Mouse (Mus musculus) forebrain, embryonic 14.5 days (tissue): ENCODE measurements around the gene Osr1. TPM values are rescaled to one million over a fixed set of nuclear protein-coding genes. Genes with fewer than 3 reads are reported as not detected.
A peak's percentile ranks its signal among the peaks of the same experiment; 100 is the strongest.

Source experiments
- ATAC-seq: fragments of 200-750 bp; cut with Nextera tagmentation; 2 replicates; pipeline ENCODE4 v1.8.0; 2017; ENCODE audit warnings: mild to moderate bottlenecking, moderate library complexity
- DNase-seq: peaks from one replicate; pipeline ENCODE4 v3.0.0-alpha.2; 2015; ENCODE audit warnings: low spot score
- H3K27ac ChIP-seq: fragments of 300-500 bp; sonication (generic); 2 replicates; pipeline ENCODE4 v1.5.1; 2014; ENCODE audit warnings: low read depth, mild to moderate bottlenecking, control low read depth, low read length, moderate library complexity
- H3K27me3 ChIP-seq: fragments of 300-500 bp; sonication (generic); replicated peaks from 2 replicates; pipeline ENCODE4 v1.6.1; 2014; ENCODE audit warnings: low read length, control low read depth, mixed read lengths; ENCODE audit not compliant: control insufficient read depth, insufficient read depth
- H3K36me3 ChIP-seq: fragments of 300-500 bp; sonication (generic); 2 replicates; pipeline ENCODE4 v1.6.1; 2014; ENCODE audit warnings: low read length, control low read depth; ENCODE audit not compliant: control insufficient read depth, insufficient read depth
- H3K4me1 ChIP-seq: fragments of 300-500 bp; sonication (generic); 2 replicates; pipeline ENCODE4 v1.6.1; 2014; ENCODE audit warnings: antibody characterized with exemption, low read length, control low read depth; ENCODE audit not compliant: control insufficient read depth, insufficient read depth
- H3K4me2 ChIP-seq: fragments of 300-500 bp; sonication (generic); 2 replicates; pipeline ENCODE4 v1.6.1; 2014; ENCODE audit warnings: mild to moderate bottlenecking, control low read depth, low read length
- H3K4me3 ChIP-seq: fragments of 300-500 bp; sonication (generic); 2 replicates; pipeline ENCODE4 v1.5.1; 2014; ENCODE audit warnings: low read depth, low read length, control low read depth
- H3K9ac ChIP-seq: fragments of 300-500 bp; sonication (generic); 2 replicates; pipeline ENCODE4 v1.6.1; 2014; ENCODE audit warnings: mild to moderate bottlenecking, low read length, control low read depth, moderate library complexity
- H3K9me3 ChIP-seq: fragments of 300-500 bp; sonication (generic); replicated peaks from 2 replicates; pipeline ENCODE4 v1.6.1; 2016; ENCODE audit warnings: low read length, control low read depth, mixed read lengths; ENCODE audit not compliant: control insufficient read depth
- WGBS: fragments of 180-500 bp; shearing (Covaris S2); extraction: QIAGEN DNeasy Blood & Tissue Kit; methylation state at CpG from one replicate; pipeline ENCODE4 v1.1.7; 2014; 5-methylcytosine and 5-hydroxymethylcytosine counted together
- polyA plus RNA-seq: library from polyadenylated mRNA; unstranded; fragments of >200 nt; fragmentation: Nextera tagmentation; extraction: Ambion mirVana; gene quantifications from 2 replicates; pipeline ENCODE4 v1.2.1, GENCODE M21; 2014

Gene Osr1
- polyA plus RNA-seq, 1 experiment from 2014 or later = 5.4 TPM

DNA sequence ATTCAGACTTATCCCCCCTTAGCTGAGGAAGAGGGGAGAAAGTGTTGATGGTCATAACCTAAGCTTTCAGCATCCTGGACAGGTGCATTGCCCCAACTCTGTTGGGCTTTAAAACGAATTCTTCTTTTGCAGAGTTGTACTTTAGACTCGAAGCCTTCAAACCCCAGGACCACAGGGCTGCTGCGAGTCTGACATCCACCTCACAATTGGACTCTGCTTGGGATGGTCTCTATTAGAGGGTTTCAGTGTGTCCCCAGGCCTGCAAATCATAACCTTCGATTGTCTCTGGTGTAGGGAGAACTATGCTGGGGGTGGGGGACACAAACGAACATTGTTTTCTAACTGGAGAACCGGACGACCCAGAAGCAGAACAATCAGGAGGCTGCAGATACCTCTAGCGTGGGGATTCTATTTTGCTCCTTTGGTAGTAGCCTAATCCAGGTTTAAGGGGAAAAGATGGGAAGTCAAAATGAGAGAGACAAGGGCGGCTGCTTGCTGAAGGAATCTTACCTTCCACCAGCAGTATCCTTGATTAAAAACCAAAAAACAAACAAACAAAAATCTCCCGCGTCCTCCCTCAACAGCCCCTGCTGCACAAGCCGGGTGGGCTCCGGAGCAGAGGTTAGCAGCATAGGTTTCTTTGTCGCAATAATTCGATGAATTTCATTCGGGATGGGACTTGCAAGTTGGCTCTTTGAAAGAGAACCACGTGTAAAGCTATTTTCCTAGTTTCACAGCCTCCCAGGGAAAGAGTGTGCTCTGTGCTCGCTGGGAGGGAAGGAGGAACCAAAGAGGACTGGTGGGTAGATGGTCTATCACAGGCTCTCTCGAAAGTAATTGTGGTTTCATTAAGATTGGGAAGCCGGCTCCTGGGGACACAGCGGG is 5.5 kb downstream of the Osr1 start:
- no peak for DNase-seq

GRCm38 (mm10) chr12:9576043-9576538 is 6.2 kb downstream of the Osr1 start:
- Histone ChIP-seq H3K27ac (no peak overlapping the region), H3K4me3 (no peak overlapping the region), H3K27me3 (peaks cover 90% of the 10 kb centered on the region), H3K4me2 (no peak overlapping the region), H3K9ac (no peak overlapping the region), H3K36me3 (no peaks in the 10 kb centered on the region), H3K4me1 (0 out of 2 replicates have a peak, but pooled peaks cover 4% of the 10 kb centered on the region), H3K9me3 (no peaks in the 10 kb centered on the region)
- 0% methylated on average over 18 of the region's 18 CpGs for WGBS
- no peak for DNase-seq
- no peak for ATAC-seq

More for the DNA sequence above, 5.5 kb downstream of the Osr1 start:
- ATAC-seq = no peak
- under 1% methylated on average over 21 of the region's 21 CpGs for WGBS
- Histone ChIP-seq H3K9ac (no peak overlapping the region), H3K27ac (no peak overlapping the region), H3K4me3 (peak overlapping the region; percentile 22), H3K9me3 (no peaks in the 10 kb centered on the region), H3K27me3 (peaks cover 89% of the 10 kb centered on the region), H3K36me3 (no peaks in the 10 kb centered on the region), H3K4me2 (no peak overlapping the region), H3K4me1 (0 out of 2 replicates have a peak, but pooled peaks cover 4% of the 10 kb centered on the region)

DNA sequence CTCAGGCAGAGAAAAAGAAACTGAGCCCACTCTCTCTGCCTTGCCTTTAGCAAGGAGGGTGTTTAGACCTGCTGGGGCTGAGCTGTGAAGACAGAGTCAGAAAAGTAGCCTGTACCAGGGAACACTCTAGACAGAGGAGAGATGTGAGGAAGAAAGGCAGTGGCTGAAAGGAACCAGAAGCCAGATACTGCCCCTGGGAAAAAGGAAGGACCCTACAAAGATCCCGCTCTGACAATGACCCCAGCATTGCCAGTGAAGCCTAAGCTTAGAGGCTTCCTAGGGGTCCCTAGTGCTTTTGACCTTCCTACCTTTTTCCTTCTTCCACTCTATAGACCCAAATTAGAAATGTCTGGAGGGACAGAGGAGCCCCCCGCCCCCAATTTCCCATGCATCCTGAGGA is 7.7 kb downstream of the Osr1 start:
- no peak for ATAC-seq
- Histone ChIP-seq H3K4me3 (no peak overlapping the region), H3K27me3 (peaks cover 89% of the 10 kb centered on the region), H3K4me1 (0 out of 2 replicates have a peak, but pooled peaks cover 4% of the 10 kb centered on the region), H3K36me3 (no peaks in the 10 kb centered on the region), H3K27ac (no peak overlapping the region), H3K9ac (no peak overlapping the region), H3K9me3 (no peaks in the 10 kb centered on the region), H3K4me2 (no peak overlapping the region)
- no peak for DNase-seq
- WGBS = 4% methylated on average over 2 of the region's 2 CpGs

DNA sequence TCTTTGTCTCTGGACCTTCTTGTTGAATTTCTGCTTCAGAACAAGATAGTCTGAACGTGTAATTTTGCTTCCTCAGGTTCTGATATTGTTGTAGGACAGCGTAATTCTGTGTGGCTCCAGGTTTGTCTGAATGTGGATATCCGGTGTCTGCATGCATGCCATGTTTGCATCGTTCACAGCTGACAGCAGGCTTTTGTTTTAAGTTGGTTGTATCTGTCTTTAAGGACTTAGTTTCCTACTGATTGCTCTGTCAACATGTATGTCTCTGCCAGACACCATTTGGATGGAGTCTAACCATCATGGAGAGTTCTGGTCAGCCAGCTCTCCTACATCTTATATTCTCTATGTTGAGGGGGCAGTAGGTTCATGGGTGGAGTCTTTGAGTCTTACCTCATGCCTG is 8.7 kb downstream of the Osr1 start:
- no peak for ATAC-seq
- 8% methylated on average over 4 of the region's 4 CpGs for WGBS
- no peak for DNase-seq
- no peak overlapping the region for H3K9ac ChIP-seq
- H3K36me3 ChIP-seq = no peaks in the 10 kb centered on the region
- H3K4me1 ChIP-seq = 0 out of 2 replicates have a peak, but pooled peaks cover 4% of the 10 kb centered on the region
- H3K27me3 ChIP-seq = peaks cover 89% of the 10 kb centered on the region
- H3K4me3 ChIP-seq = no peak overlapping the region
- H3K9me3 ChIP-seq = no peaks in the 10 kb centered on the region
- H3K4me2 ChIP-seq = no peak overlapping the region
- no peak overlapping the region for H3K27ac ChIP-seq

- Histone ChIP-seq H3K4me1 (peaks cover 2% of the 10 kb centered on the region; the same call in 1 of the 2 replicates), H3K27me3 (peaks cover 91% of the 10 kb centered on the region), H3K36me3 (no peaks in the 10 kb centered on the region), H3K9ac (no peak overlapping the region), H3K9me3 (no peaks in the 10 kb centered on the region), H3K4me2 (no peak overlapping the region), H3K4me3 (no peak overlapping the region), H3K27ac (no peak overlapping the region)
- under 1% methylated on average over 31 of the region's 31 CpGs for whole genome bisulfite sequencing
- DNase-seq (no peak), ATAC-seq (no peak)
Observed at GRCm38 (mm10) chr12:9579301-9580030, 9.6 kb downstream of the Osr1 start.

DNA sequence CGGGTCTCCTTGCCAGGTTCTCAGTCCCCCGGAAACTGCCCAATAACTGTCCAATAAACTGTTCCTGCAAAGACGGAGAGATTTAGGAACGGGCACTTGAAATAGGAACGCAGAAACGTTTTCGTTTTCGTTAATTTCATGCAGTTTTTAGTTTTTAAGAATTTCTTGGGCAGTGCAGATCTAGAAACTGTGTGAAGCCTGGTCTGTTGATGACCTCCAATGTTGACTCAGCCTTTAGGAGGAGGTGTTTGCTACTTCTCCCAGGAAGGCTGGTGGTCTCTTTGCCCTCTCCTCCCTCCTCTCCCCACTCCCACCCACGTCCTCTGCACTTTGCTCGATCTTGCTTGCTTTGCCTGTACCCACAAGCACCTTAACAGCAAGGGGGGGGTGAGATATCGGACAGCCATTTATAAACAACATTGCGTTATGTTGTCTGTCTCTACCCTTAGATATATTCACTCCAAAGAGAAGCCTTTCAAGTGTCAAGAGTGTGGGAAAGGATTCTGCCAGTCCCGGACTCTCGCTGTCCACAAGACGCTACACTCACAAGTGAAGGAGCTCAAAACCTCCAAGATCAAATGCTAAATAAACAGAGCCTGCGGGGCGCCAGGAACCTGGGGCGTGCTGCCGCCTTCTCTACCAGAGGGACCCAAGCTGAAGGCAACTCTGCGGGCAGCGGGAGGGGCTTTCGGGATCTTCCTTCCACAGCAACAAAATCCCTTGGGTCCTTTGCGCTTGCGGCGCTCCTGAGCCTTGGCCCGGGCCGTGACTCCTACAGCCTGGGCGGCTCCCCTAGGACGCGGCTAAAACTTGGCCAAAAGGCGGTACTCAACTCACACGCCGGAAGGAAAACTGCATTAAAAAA is 10.4 kb downstream of the Osr1 start:
- H3K9ac ChIP-seq = no peak overlapping the region
- DNase-seq = no peak
- no peak overlapping the region for H3K4me2 ChIP-seq
- ATAC-seq = no peak
- H3K27me3 ChIP-seq = peaks cover 87% of the 10 kb centered on the region
- no peaks in the 10 kb centered on the region for H3K9me3 ChIP-seq
- H3K36me3 ChIP-seq = no peaks in the 10 kb centered on the region
- H3K27ac ChIP-seq = no peak overlapping the region
- H3K4me3 ChIP-seq = no peak overlapping the region
- 1% methylated on average over 33 of the region's 33 CpGs for WGBS
- peaks cover 2% of the 10 kb centered on the region; the same call in 1 of the 2 replicates for H3K4me1 ChIP-seq

DNA sequence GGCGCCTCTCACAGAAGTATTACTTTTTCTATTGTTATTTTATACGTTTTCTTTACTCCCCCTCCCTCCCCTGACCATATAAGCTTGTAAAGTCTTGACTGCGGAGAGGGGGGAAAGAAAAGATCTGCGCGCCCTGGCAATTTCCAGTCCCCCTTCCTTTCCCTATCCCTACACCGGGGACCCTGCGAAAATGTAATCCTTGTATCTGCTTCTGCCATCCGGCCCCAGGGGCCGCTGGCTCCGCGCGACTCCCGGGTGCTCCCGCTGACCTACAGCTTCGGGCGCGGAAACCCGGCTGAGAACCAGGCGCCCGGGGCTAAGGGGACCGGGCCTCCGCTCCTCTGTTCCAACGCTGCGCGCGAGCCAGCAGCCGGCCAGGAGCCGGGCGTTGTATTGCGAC is 11.1 kb downstream of the Osr1 start:
- no peak for ATAC-seq
- 0% methylated on average over 30 of the region's 30 CpGs for WGBS
- Histone ChIP-seq H3K9me3 (no peaks in the 10 kb centered on the region), H3K4me3 (no peak overlapping the region), H3K27me3 (peaks cover 85% of the 10 kb centered on the region), H3K4me2 (no peak overlapping the region), H3K36me3 (no peaks in the 10 kb centered on the region), H3K27ac (no peak overlapping the region), H3K4me1 (peaks cover 2% of the 10 kb centered on the region; the same call in 1 of the 2 replicates), H3K9ac (no peak overlapping the region)
- DNase-seq = no peak

GRCm38 (mm10) chr12:9581506-9581905 is 11.6 kb downstream of the Osr1 start:
- no peak overlapping the region for H3K4me2 ChIP-seq
- ATAC-seq = no peak
- H3K27me3 ChIP-seq = peaks cover 81% of the 10 kb centered on the region
- H3K9me3 ChIP-seq = no peaks in the 10 kb centered on the region
- no peaks in the 10 kb centered on the region for H3K36me3 ChIP-seq
- DNase-seq = no peak
- H3K4me3 ChIP-seq = no peak overlapping the region
- WGBS = under 1% methylated on average over 12 of the region's 12 CpGs
- no peak overlapping the region for H3K27ac ChIP-seq
- H3K4me1 ChIP-seq = peaks cover 2% of the 10 kb centered on the region; the same call in 1 of the 2 replicates
- H3K9ac ChIP-seq = no peak overlapping the region
